Mouse (Mus musculus) limb, embryonic 15.5 days (tissue): ENCODE data around the gene Mospd3. TPM values are rescaled to one million over a fixed set of nuclear protein-coding genes. Genes with fewer than 3 reads are reported as not detected.
A peak's percentile ranks its signal among the peaks of the same experiment; 100 is the strongest.
"Not testable (repeated sequence)": the region's sequence is repeated elsewhere in the genome, so short reads cannot be mapped to it uniquely, and the experiment has no call there.

Experiments
- ATAC-seq: fragments of 200-750 bp; cut with Nextera tagmentation; 2 replicates; pipeline ENCODE4 v1.8.0; 2017; ENCODE audit warnings: low read depth, moderate TSS enrichment; ENCODE audit not compliant: insufficient number of reproducible peaks, low FRiP score, low TSS enrichment
- H3K27ac ChIP-seq: fragments of 300-500 bp; sonication (generic); 2 replicates; pipeline ENCODE4 v1.5.1; 2015; ENCODE audit warnings: moderate library complexity, mild to moderate bottlenecking, inconsistent platforms
- H3K27me3 ChIP-seq: fragments of 300-500 bp; sonication (generic); 2 replicates; pipeline ENCODE4 v1.6.1; 2015; ENCODE audit warnings: inconsistent platforms
- H3K36me3 ChIP-seq: fragments of 300-500 bp; sonication (generic); 2 replicates; pipeline ENCODE4 v1.6.1; 2015; ENCODE audit warnings: inconsistent platforms
- H3K4me1 ChIP-seq: fragments of 300-500 bp; sonication (generic); 2 replicates; pipeline ENCODE4 v1.6.1; 2015; ENCODE audit warnings: inconsistent platforms
- H3K4me2 ChIP-seq: fragments of 300-500 bp; sonication (generic); 2 replicates; pipeline ENCODE4 v1.6.1; 2015; ENCODE audit warnings: mild to moderate bottlenecking, inconsistent platforms
- H3K4me3 ChIP-seq: fragments of 300-500 bp; sonication (generic); 2 replicates; pipeline ENCODE4 v1.5.1; 2015; ENCODE audit warnings: mild to moderate bottlenecking, inconsistent platforms
- H3K9ac ChIP-seq: fragments of 300-500 bp; sonication (generic); 2 replicates; pipeline ENCODE4 v1.6.1; 2015; ENCODE audit warnings: inconsistent platforms
- H3K9me3 ChIP-seq: fragments of 300-500 bp; sonication (generic); 2 replicates; pipeline ENCODE4 v1.6.1; 2016; ENCODE audit warnings: inconsistent platforms
- WGBS: fragments of 180-500 bp; shearing (Covaris S2); methylation state at CpG from one replicate; pipeline ENCODE4 v1.1.7; 2015; 5-methylcytosine and 5-hydroxymethylcytosine counted together
- polyA plus RNA-seq: library from polyadenylated mRNA; unstranded; fragments of >200 nt; fragmentation: Nextera tagmentation; extraction: Ambion mirVana; gene quantifications from 2 replicates; pipeline ENCODE4 v1.2.1, GENCODE M21; 2015

Mospd3 gene
- polyA plus RNA-seq, 1 experiment from 2014 or later, result 41.8 TPM

GRCm38 (mm10) chr5:137633397-137634084 lies 32.7 kb upstream of the Mospd3 start:
- no peaks in the 10 kb centered on the region for H3K27me3 ChIP-seq
- no peak overlapping the region for H3K9ac ChIP-seq
- peaks cover 45% of the 10 kb centered on the region for H3K36me3 ChIP-seq
- WGBS, result 67% methylated on average over 12 of the region's 12 CpGs
- H3K9me3 ChIP-seq, result no peaks in the 10 kb centered on the region
- H3K4me3 ChIP-seq, result no peak overlapping the region
- no peak overlapping the region for H3K4me2 ChIP-seq
- 0 out of 2 replicates have a peak overlapping the region, but pooled peaks have one; percentile 3 for H3K27ac ChIP-seq
- no peak for ATAC-seq
- H3K4me1 ChIP-seq, result peaks cover 38% of the 10 kb centered on the region

DNA sequence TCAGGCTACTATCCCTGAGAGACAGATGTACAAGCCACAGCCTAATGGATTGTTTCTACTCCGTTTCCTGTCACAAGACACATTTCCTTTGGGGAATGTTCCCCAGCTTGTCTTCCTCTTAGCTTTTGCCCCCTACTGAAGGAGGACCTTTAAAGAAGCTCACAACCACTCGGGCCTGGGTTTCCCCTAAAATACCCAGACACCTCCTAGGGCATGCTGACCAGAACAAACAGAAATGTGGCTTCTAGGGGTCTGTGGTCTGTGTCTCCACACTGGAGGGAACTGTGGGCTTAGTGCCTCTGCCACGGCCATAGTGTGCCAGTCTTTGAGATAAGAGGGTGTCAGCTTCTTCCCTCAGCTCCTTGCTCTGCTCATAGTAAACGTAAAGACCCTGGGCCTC lies 30.7 kb upstream of the Mospd3 start:
- H3K4me2 ChIP-seq, result no peak overlapping the region
- no peaks in the 10 kb centered on the region for H3K27me3 ChIP-seq
- H3K4me3 ChIP-seq, result no peak overlapping the region; the same call in 1 of the 2 replicates
- H3K9me3 ChIP-seq, result no peaks in the 10 kb centered on the region
- no peak overlapping the region for H3K9ac ChIP-seq
- H3K4me1 ChIP-seq, result peaks cover 44% of the 10 kb centered on the region
- H3K27ac ChIP-seq, result peak overlapping the region; percentile 43; the same call in 1 of the 2 replicates
- WGBS, result 65% methylated on average over 4 of the region's 4 CpGs
- H3K36me3 ChIP-seq, result peaks cover 25% of the 10 kb centered on the region
- no peak for ATAC-seq

DNA sequence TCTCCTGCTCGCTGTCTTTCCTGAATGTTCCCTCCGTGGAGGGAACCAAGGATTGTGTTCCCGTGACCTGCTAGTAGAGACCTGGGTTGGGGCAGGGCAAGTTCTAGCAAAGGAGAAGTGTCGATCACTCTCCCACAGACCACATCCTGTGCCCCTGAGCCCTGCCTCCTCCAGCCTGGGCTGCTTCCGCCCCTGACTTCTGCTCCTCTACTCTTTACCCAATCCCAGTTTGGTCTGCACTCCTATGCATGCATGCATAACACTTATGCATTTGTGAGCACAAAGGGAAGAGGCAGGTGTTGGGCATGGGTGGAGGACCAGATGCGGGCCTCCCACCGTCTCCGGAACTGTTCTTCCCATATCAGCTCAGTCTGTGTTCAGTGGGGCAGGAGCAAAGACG lies 30.3 kb upstream of the Mospd3 start:
- 61% methylated on average over 9 of the region's 9 CpGs for WGBS
- Histone ChIP-seq H3K9ac (no peak overlapping the region), H3K4me3 (no peak overlapping the region; the same call in 1 of the 2 replicates), H3K4me2 (peak overlapping the region; percentile 88; the same call in 1 of the 2 replicates), H3K36me3 (peaks cover 21% of the 10 kb centered on the region), H3K27ac (peak overlapping the region; percentile 91), H3K4me1 (peaks cover 44% of the 10 kb centered on the region), H3K27me3 (no peaks in the 10 kb centered on the region), H3K9me3 (no peaks in the 10 kb centered on the region)
- no peak for ATAC-seq

DNA sequence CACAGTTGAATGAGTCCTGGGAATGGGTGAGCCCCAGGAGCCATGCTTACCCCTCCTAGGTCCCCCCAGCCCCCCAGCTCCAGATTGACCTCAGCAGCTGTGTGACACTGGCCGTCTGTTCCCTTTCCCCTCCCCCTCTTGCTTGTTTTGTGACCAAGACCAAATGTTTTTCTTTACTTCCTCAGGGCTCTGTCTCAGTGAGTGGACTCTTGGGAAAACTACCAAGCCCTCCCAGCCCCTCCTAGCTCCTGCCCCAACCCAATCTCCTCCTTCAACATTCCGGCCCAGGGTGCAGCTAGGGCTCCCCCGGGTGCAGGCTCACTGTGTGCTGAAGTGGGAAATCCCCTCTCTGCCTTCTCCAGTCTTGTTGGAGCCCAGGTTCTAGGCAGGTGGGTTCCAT lies 29.7 kb upstream of the Mospd3 start:
- no peaks in the 10 kb centered on the region for H3K9me3 ChIP-seq
- H3K9ac ChIP-seq, result 0 out of 2 replicates have a peak overlapping the region, but pooled peaks have one; percentile 79
- peak overlapping the region; percentile 88 for H3K4me2 ChIP-seq
- peaks cover 44% of the 10 kb centered on the region for H3K4me1 ChIP-seq
- H3K27ac ChIP-seq, result peak overlapping the region; percentile 91
- WGBS, result 17% methylated on average over 3 of the region's 3 CpGs
- no peaks in the 10 kb centered on the region for H3K27me3 ChIP-seq
- H3K4me3 ChIP-seq, result peak overlapping the region; percentile 98
- peaks cover 16% of the 10 kb centered on the region for H3K36me3 ChIP-seq
- ATAC-seq, result no peak

- Histone ChIP-seq H3K4me2 (peak overlapping the region; percentile 88), H3K9me3 (no peaks in the 10 kb centered on the region), H3K9ac (peak overlapping the region; percentile 79; the same call in 1 of the 2 replicates), H3K4me3 (peak overlapping the region; percentile 98), H3K27ac (peak overlapping the region; percentile 91), H3K27me3 (no peaks in the 10 kb centered on the region), H3K4me1 (peaks cover 44% of the 10 kb centered on the region), H3K36me3 (peaks cover 11% of the 10 kb centered on the region)
- WGBS, result 14% methylated on average over 6 of the region's 6 CpGs
- no peak for ATAC-seq
Observed at GRCm38 (mm10) chr5:137629906-137630545, 29.2 kb upstream of the Mospd3 start.

GRCm38 (mm10) chr5:137629306-137629721 lies 28.5 kb upstream of the Mospd3 start:
- peak overlapping the region; percentile 79 for H3K9ac ChIP-seq
- H3K27ac ChIP-seq, result peak overlapping the region; percentile 91
- no peaks in the 10 kb centered on the region for H3K27me3 ChIP-seq
- 0% methylated on average over 23 of the region's 23 CpGs for WGBS
- no peak for ATAC-seq
- H3K4me2 ChIP-seq, result peak overlapping the region; percentile 88
- no peaks in the 10 kb centered on the region for H3K9me3 ChIP-seq
- H3K4me3 ChIP-seq, result peak overlapping the region; percentile 98
- peaks cover 10% of the 10 kb centered on the region for H3K36me3 ChIP-seq
- peaks cover 49% of the 10 kb centered on the region for H3K4me1 ChIP-seq

- ATAC-seq, result peak; percentile 98
- Histone ChIP-seq H3K27ac (peak within 1 kb of the TSS; percentile 91), H3K4me3 (peak within 1 kb of the TSS; percentile 98), H3K4me1 (peaks cover 46% of the 10 kb centered on the region), H3K4me2 (peak within 1 kb of the TSS; percentile 88), H3K27me3 (no peaks in the 10 kb centered on the region), H3K36me3 (peaks cover 4% of the 10 kb centered on the region), H3K9ac (peak within 1 kb of the TSS; percentile 79), H3K9me3 (no peaks in the 10 kb centered on the region)
- under 1% methylated on average over 46 of the region's 46 CpGs for WGBS
Observed at GRCm38 (mm10) chr5:137628498-137629305, 27.8 kb upstream of the Mospd3 start, which contains the start of the genes Fbxo24, Lrch4 and Gm20605. Gene Fbxo24 (minus strand): TSS chr5:137629002. Gene Lrch4 (plus strand): TSS chr5:137629121. Gene Gm20605 (plus strand): TSS chr5:137629175.

- no peaks in the 10 kb centered on the region for H3K27me3 ChIP-seq
Observed at GRCm38 (mm10) chr5:137627991-137628390, 27.1 kb upstream of the Mospd3 start.

DNA sequence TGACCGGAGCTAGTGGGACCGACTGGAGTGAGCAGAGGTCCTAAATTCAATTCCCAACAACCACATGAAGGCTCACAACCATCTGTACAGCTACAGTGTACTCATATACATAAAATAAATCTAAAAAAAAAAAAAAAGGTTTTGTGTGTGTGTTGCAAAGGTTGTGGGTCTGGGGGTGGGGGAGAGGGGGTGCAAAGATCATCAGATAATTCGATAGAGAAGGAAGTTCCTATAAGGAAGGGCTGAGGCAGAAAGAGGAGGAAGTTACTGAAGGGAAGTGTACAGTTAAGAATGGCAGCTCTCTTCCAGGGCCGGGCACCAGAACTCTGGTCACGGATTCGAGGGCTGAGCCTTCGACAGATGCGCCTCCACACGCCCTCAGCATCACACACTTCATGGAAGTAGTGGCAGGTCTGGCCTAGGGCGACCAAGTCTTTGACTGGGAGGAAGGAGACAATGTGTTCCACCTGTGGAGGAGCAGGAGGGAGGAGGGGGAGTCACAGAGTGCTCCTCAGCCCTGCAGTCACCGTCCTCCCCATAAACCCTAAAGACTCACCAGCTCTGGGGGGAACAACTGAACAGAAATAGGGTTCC lies 23.2 kb upstream of the Mospd3 start:
- ATAC-seq, result no peak
- Histone ChIP-seq H3K9me3 (no peaks in the 10 kb centered on the region), H3K4me2 (no peak overlapping the region), H3K27me3 (no peaks in the 10 kb centered on the region), H3K36me3 (no peaks in the 10 kb centered on the region), H3K4me3 (no peak overlapping the region), H3K27ac (no peak overlapping the region), H3K4me1 (peaks cover 10% of the 10 kb centered on the region), H3K9ac (no peak overlapping the region)
- WGBS, result 82% methylated on average over 11 of the region's 11 CpGs

More at GRCm38 (mm10) chr5:137627991-137628390, 27.1 kb upstream of the Mospd3 start:
- peaks cover 44% of the 10 kb centered on the region for H3K4me1 ChIP-seq
- H3K4me3 ChIP-seq, result peak overlapping the region; percentile 98
- under 1% methylated on average over 9 of the region's 9 CpGs for WGBS
- H3K9me3 ChIP-seq, result no peaks in the 10 kb centered on the region
- H3K36me3 ChIP-seq, result no peaks in the 10 kb centered on the region; the same call in 1 of the 2 replicates
- H3K9ac ChIP-seq, result peak overlapping the region; percentile 35
- H3K27ac ChIP-seq, result peak overlapping the region; percentile 84
- no peak for ATAC-seq
- H3K4me2 ChIP-seq, result peak overlapping the region; percentile 52

DNA sequence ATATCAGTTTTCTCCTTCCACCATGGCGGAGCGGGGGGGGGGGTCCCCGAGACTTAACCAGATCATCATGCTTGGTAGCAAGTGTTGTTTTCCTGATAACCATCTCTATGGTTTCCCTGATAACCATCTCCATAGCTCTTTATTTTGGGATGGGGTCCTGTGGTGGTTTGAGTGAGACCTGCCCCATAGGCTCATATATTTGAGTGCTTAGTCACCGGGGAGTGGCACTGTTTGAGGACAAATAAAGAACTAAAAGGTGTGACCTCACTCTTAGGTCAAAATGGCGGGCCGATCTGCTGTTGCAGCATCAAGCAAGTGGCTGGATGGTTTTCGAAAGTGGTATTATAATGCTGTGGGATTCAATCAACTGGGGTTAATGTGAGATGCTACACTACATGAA lies 14.5 kb upstream of the Mospd3 start:
- WGBS, result 91% methylated on average over 7 of the region's 7 CpGs
- Histone ChIP-seq H3K4me3 (no peak overlapping the region), H3K9ac (no peak overlapping the region), H3K9me3 (no peaks in the 10 kb centered on the region), H3K27ac (no peak overlapping the region), H3K4me1 (peaks cover 34% of the 10 kb centered on the region), H3K36me3 (no peaks in the 10 kb centered on the region), H3K27me3 (no peaks in the 10 kb centered on the region), H3K4me2 (no peak overlapping the region)
- ATAC-seq, result no peak

GRCm38 (mm10) chr5:137614921-137615320 lies 14.1 kb upstream of the Mospd3 start:
- H3K9ac ChIP-seq, H3K27ac ChIP-seq, H3K27me3 ChIP-seq, H3K36me3 ChIP-seq, ATAC-seq, H3K9me3 ChIP-seq, H3K4me2 ChIP-seq, H3K4me3 ChIP-seq: not testable (repeated sequence)
- WGBS, result 89% methylated on average over 2 of the region's 2 CpGs
- H3K4me1 ChIP-seq, result peaks cover 38% of the 10 kb centered on the region
